Mouse (Mus musculus): ENCODE data around the gene Arhgef11. TPM values are rescaled to one million over a fixed set of nuclear protein-coding genes. Genes with fewer than 3 reads are reported as not detected.
A peak's percentile ranks its signal among the peaks of the same experiment; 100 is the strongest.

The Arhgef11 gene
- polyA plus RNA-seq, 2 experiments = 2.2 to 2.7 TPM

DNA sequence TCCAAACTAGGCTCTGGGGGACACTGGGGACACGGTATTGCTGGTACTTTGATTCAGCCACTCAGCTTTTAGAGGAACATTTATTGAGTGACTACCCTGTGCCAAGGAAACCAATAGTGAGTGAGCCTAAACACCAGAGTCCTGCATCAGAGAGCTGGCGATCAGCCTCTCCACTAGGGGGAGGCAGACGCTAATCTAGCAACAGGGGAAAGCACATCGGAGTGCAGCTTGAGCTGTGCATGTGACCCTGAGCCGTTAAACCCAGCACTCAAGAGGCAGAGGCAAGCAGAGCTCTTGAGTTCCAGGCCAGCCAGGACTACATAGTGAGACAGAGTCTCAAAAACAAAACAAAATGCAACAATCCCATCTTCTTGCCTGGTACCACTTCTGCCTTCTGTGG, 131.7 kb downstream of the Arhgef11 start:
- TF ChIP-seq CTCF (IDR thresholded peaks at IDR 0.05; ENCODE audit: low read depth) = peak; percentile 82
- TF ChIP-seq EP300 (IDR thresholded peaks at IDR 0.05; ENCODE audit: low read depth) = no peak

DNA sequence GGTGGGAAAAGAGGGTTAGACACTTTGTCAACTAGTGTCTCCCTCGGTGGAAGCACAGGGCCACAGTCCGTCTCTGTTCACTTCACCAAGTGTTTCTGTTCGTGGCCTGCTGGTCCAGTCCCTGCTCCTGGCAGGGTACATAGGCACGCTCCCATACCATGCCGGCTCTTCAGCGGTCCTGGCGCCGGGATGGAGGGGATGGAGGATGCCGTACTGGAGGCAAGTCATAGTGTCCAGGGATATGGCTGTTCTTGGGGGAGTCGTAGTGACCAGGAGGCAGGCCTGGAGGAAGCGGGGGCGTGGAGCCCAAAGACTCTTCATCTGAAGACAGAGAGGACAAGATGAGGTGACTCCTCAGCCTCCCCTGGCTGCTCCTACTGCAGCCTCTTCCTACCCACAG, 132.6 kb downstream of the Arhgef11 start:
- no peak overlapping the region for H3K4me2 ChIP-seq (ENCODE audit: low read depth)
- H3K4me1 ChIP-seq (replicated peaks; ENCODE audit: control insufficient read depth in 2 of 2, insufficient read depth in 2 of 2, low read length in 1 of 2) = no peaks in the 10 kb centered on the region
- WGBS (ENCODE audit: insufficient replicate concordance) = 76% methylated on average over 12 of the region's 12 CpGs
- no peak for ATAC-seq (ENCODE audit: insufficient read depth)
- TF ChIP-seq EP300 (IDR thresholded peaks at IDR 0.05; ENCODE audit: low read depth) (no peak), CTCF (IDR thresholded peaks at IDR 0.05; ENCODE audit: low read depth) (no peak)
- no peaks in the 10 kb centered on the region for H3K36me3 ChIP-seq (replicated peaks; ENCODE audit: control insufficient read depth, insufficient read depth, low read depth)
- no peak overlapping the region for H3K27ac ChIP-seq
- no peak for DNase-seq (ENCODE audit: low read depth in 3 of 3, low spot score in 3 of 3)
- no peaks in the 10 kb centered on the region for H3K27me3 ChIP-seq (ENCODE audit: control insufficient read depth, insufficient read depth, low read length)
- no peak overlapping the region for H3K9ac ChIP-seq (replicated peaks)
- H3K9me3 ChIP-seq (ENCODE audit: control insufficient read depth, low read length) = no peaks in the 10 kb centered on the region
- H3K4me3 ChIP-seq (ENCODE audit: insufficient read depth in 1 of 2, low read depth in 2 of 2, low read length in 2 of 2) = no peak overlapping the region

More for the DNA sequence above, 131.7 kb downstream of the Arhgef11 start:
- Histone ChIP-seq H3K9ac (replicated peaks) (no peak overlapping the region), H3K27ac (no peak overlapping the region), H3K27me3 (ENCODE audit: control insufficient read depth, insufficient read depth, low read length) (no peaks in the 10 kb centered on the region), H3K9me3 (ENCODE audit: control insufficient read depth, low read length) (no peaks in the 10 kb centered on the region), H3K4me2 (ENCODE audit: low read depth) (no peak overlapping the region), H3K36me3 (replicated peaks; ENCODE audit: control insufficient read depth, insufficient read depth, low read depth) (no peaks in the 10 kb centered on the region), H3K4me3 (ENCODE audit: insufficient read depth in 1 of 2, low read depth in 2 of 2, low read length in 2 of 2) (no peak overlapping the region), H3K4me1 (replicated peaks; ENCODE audit: control insufficient read depth in 2 of 2, insufficient read depth in 2 of 2, low read length in 1 of 2) (no peaks in the 10 kb centered on the region)
- peak in 1 of 3 experiments; percentile 30 for DNase-seq (ENCODE audit: low read depth in 3 of 3, low spot score in 3 of 3)
- 13% methylated on average over 5 of the region's 5 CpGs for WGBS (ENCODE audit: insufficient replicate concordance)
- no peak for ATAC-seq (ENCODE audit: insufficient read depth)

DNA sequence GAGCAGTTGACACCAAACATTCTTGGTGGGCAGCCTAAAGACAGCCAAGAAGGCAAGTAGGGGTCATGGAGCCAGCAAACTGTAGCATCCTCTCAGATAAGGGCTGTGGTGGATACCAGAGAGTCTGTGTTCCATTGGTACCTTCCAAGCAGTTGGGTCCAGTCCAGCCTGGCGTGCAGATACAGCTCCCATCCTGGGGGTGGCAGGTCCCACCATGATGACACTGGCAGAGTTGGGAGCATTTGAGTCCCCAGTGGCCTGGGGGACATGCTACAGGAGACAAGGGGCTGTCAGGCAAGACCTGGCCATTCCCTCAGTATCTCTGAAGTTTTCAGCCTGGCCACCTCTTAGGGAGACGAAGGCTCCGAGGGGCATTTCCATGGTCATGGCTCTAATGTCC, 135.2 kb downstream of the Arhgef11 start:
- H3K36me3 ChIP-seq (replicated peaks; ENCODE audit: control insufficient read depth, insufficient read depth, low read depth) = no peaks in the 10 kb centered on the region
- no peak overlapping the region for H3K4me2 ChIP-seq (ENCODE audit: low read depth)
- no peak overlapping the region for H3K27ac ChIP-seq
- DNase-seq (ENCODE audit: low read depth in 3 of 3, low spot score in 3 of 3) (no peak), ATAC-seq (ENCODE audit: insufficient read depth) (no peak)
- WGBS (ENCODE audit: insufficient replicate concordance) = 73% methylated on average over 3 of the region's 3 CpGs
- H3K4me3 ChIP-seq (ENCODE audit: insufficient read depth in 1 of 2, low read depth in 2 of 2, low read length in 2 of 2) = no peak overlapping the region
- no peaks in the 10 kb centered on the region for H3K27me3 ChIP-seq (ENCODE audit: control insufficient read depth, insufficient read depth, low read length)
- H3K9me3 ChIP-seq (ENCODE audit: control insufficient read depth, low read length) = no peaks in the 10 kb centered on the region
- H3K9ac ChIP-seq (replicated peaks) = no peak overlapping the region
- H3K4me1 ChIP-seq (replicated peaks; ENCODE audit: control insufficient read depth in 2 of 2, insufficient read depth in 2 of 2, low read length in 1 of 2) = no peaks in the 10 kb centered on the region
- TF ChIP-seq CTCF (IDR thresholded peaks at IDR 0.05; ENCODE audit: low read depth) = no peak

DNA sequence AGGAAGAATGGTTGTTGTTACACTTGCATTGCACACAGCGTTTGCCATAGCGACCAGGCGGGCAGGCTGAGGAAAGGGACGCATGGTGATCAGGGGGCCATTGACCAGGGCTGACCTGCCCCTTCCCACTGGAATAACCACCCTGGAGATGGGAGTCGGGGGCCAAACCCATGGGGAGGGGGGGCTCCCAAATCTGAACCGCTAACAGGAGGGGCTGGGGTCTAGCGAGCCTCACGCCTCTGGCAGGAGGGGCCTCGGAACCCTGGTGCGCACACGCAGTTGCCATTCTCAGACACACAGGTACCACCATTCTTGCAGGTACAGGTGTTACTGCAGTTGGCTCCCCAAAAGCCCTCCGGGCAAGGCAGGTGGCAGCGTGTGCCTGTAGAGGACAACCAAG, 136.5 kb downstream of the Arhgef11 start:
- ATAC-seq (ENCODE audit: insufficient read depth) (no peak), DNase-seq (ENCODE audit: low read depth in 3 of 3, low spot score in 3 of 3) (no peak)
- no peaks in the 10 kb centered on the region for H3K27me3 ChIP-seq (ENCODE audit: control insufficient read depth, insufficient read depth, low read length)
- no peak overlapping the region for H3K9ac ChIP-seq (replicated peaks)
- no peaks in the 10 kb centered on the region for H3K36me3 ChIP-seq (replicated peaks; ENCODE audit: control insufficient read depth, insufficient read depth, low read depth)
- TF ChIP-seq CTCF (IDR thresholded peaks at IDR 0.05; ENCODE audit: low read depth) (no peak), EP300 (IDR thresholded peaks at IDR 0.05; ENCODE audit: low read depth) (no peak)
- H3K27ac ChIP-seq = no peak overlapping the region
- no peaks in the 10 kb centered on the region for H3K4me1 ChIP-seq (replicated peaks; ENCODE audit: control insufficient read depth in 2 of 2, insufficient read depth in 2 of 2, low read length in 1 of 2)
- no peaks in the 10 kb centered on the region for H3K9me3 ChIP-seq (ENCODE audit: control insufficient read depth, low read length)
- H3K4me2 ChIP-seq (ENCODE audit: low read depth) = no peak overlapping the region
- 82% methylated on average over 13 of the region's 13 CpGs for WGBS (ENCODE audit: insufficient replicate concordance)
- no peak overlapping the region for H3K4me3 ChIP-seq (ENCODE audit: insufficient read depth in 1 of 2, low read depth in 2 of 2, low read length in 2 of 2)

DNA sequence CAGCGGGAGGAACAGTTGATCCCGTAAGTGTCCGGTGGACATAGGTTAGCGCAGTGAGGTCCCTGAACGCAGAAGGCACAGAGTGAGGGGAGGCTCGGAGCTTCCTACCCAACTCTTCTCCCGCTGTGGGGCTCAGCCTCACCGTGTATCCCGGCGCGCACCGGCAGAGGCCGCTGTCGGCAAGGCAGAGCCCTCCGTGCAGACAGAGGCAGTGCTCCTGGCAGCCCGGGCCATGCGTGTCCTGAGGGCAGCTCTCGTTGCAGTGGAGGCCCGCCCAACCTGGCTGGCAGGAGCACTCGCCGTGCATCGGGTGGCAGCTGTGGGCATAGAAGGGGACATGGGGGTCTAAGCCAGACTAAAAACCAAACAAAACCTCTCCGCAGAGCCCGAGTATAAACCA, 138.6 kb downstream of the Arhgef11 start:
- DNase-seq (ENCODE audit: low read depth in 3 of 3, low spot score in 3 of 3) = no peak
- no peak overlapping the region for H3K4me2 ChIP-seq (ENCODE audit: low read depth)
- no peaks in the 10 kb centered on the region for H3K9me3 ChIP-seq (ENCODE audit: control insufficient read depth, low read length)
- no peaks in the 10 kb centered on the region for H3K36me3 ChIP-seq (replicated peaks; ENCODE audit: control insufficient read depth, insufficient read depth, low read depth)
- no peak overlapping the region for H3K27ac ChIP-seq
- H3K4me1 ChIP-seq (replicated peaks; ENCODE audit: control insufficient read depth in 2 of 2, insufficient read depth in 2 of 2, low read length in 1 of 2) = no peaks in the 10 kb centered on the region
- no peak overlapping the region for H3K4me3 ChIP-seq (ENCODE audit: insufficient read depth in 1 of 2, low read depth in 2 of 2, low read length in 2 of 2)
- no peaks in the 10 kb centered on the region for H3K27me3 ChIP-seq (ENCODE audit: control insufficient read depth, insufficient read depth, low read length)
- TF ChIP-seq CTCF (IDR thresholded peaks at IDR 0.05; ENCODE audit: low read depth) (peak; percentile 93), EP300 (IDR thresholded peaks at IDR 0.05; ENCODE audit: low read depth) (no peak)
- WGBS (ENCODE audit: insufficient replicate concordance) = 20% methylated on average over 24 of the region's 24 CpGs
- ATAC-seq (ENCODE audit: insufficient read depth) = peak; percentile 48; the same call in 1 of the 2 replicates
- no peak overlapping the region for H3K9ac ChIP-seq (replicated peaks)
